Mouse (Mus musculus): ENCODE measurements around the gene Acot8.

Gene Acot8

GRCm38 (mm10) chr2:164757841-164758240, 46.8 kb downstream of the Acot8 start:
- no peak for DNase-seq (ENCODE audit: low read depth, low spot score)

- DNase-seq (ENCODE audit: low read depth, low spot score), result no peak
These were observed 49.9 kb downstream of the Acot8 start for GRCm38 (mm10) chr2:164754800-164755199.

GRCm38 (mm10) chr2:164754105-164754504, 50.6 kb downstream of the Acot8 start:
- DNase-seq (ENCODE audit: low read depth, low spot score), result no peak

DNA sequence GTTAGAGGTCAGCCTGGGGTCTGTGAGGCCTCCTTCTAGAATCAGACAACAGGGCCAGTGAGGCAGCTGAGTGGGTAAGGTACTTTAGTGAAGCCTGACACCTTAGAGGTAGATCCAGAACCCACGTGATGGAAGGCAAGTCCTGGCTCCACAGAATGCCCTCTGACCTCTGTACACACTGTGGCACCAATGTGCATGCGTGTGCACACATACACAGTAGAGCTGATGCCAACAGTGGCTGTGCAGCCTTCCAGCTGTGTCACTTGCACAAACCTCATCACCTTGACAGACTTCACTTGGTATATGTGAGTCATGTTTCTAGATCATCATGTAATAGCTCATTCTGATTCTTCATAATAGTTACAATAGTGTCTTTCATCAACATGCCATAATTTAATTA, 52.2 kb downstream of the Acot8 start:
- DNase-seq (ENCODE audit: low read depth, low spot score), result no peak

DNA sequence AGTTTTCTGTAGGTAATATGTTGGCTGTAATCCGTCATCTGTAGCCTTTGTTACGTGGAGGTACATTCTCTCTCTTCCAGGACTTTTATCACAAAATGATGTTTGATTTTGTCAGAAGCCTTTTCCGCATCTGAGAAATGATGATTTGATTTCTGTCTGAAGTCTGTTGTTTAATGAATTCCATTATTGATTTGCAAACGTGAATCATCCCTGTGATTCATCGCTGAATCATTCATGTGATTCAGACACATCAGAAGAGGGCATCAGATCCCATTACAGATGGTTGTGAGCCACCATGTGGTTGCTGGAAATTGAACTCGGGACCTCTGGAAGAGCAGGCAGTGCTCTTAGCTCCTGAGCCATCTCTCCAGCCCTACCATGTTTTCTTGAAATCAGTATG, 55.7 kb downstream of the Acot8 start:
- DNase-seq (ENCODE audit: low read depth, low spot score), result no peak

DNA sequence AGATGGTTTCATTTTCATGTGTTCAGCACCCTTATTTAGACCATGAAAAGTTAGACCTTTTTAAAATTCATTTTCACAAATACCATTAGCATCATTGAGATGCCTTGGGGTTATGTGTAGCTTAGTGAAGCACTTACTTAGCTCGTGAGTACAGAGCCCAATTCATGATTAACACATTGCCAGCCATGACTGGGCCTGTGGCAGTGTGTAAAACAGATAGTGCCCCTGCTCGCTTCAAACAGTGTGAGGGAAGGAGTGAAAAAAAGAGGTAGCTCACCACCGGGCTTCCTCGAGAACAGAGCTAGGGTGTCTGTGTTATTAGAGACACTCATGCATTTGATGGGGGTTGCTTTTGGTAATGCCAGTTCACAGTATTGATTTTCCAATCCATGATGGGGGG, 56.5 kb downstream of the Acot8 start:
- DNase-seq (ENCODE audit: low read depth, low spot score), result no peak

DNA sequence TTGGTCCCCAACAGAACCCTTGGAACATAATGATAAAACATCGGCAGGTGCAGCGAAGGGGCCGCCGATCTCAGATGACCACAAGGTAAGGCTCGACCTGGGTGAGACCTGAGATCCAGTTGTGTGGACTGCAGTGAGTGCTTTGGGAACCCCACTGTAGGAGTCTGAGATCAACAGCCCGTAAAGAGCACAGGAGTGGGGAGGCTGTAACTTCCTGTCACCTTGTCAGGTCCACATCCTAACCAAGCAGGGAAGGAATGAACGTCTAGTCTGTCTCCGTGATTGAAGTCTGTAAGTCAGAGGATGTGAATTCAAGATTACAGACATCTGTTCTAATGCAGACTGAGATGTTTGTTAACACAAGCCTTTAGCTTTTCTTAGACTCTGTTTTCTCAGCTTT, 58.0 kb downstream of the Acot8 start:
- no peak for DNase-seq (ENCODE audit: low read depth, low spot score)

- peak; percentile 92 for DNase-seq (ENCODE audit: low read depth, low spot score)
These were observed 58.7 kb downstream of the Acot8 start, which contains the start of the genes Wfdc3 and Dnttip1 for GRCm38 (mm10) chr2:164745843-164746479. Gene Wfdc3, minus strand, starts transcription at chr2:164745931. Gene Dnttip1, plus strand, starts transcription at chr2:164745983.

DNA sequence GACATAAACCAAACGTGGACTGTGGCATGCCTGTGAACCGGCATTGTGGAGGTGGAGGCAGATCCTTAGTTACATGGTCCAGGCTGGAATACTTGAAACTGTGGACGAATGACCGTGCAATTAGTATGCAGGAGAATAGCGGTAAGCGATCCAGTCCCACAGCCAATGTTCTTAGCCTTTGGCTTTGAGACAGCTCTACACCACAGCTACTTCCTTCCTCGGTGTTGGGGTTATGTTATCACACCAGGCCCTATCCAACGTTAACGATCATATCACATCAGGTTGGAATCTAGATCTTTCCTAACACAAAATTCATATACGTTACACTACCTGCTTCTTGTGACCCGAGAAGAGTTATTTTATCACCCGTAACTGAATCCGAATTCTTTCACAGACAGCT, 59.7 kb downstream of the Acot8 start:
- no peak for DNase-seq (ENCODE audit: low read depth, low spot score)
